Mouse (Mus musculus): ENCODE data around the gene Cfap44. TPM values are rescaled to one million over a fixed set of nuclear protein-coding genes. Genes with fewer than 3 reads are reported as not detected.
"Not testable (repeated sequence)": the region's sequence is repeated elsewhere in the genome, so short reads cannot be mapped to it uniquely, and the experiment has no call there.

Cfap44 gene
- polyA plus RNA-seq, 1 experiment from 2014 or later, result 6.1 TPM

DNA sequence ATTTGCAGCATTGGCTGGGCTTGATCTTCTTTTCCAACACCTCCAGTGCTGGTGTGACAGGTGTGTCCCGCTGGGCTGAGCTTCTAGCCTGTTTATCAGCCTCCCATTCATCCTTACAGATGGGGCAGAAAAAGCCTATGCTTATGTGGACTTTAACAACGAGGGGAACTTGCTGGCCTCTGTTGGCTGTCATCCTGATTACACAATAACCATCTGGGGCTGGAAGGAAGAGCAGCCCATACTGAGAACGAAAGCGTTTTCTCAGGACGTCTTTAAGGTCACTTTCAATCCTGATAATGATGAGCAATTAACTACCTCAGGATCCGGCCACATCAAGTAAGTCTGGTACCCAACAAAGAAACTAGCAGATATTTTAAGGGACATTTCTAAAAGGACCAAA is 15.6 kb downstream of the Cfap44 start:
- ATAC-seq (ENCODE audit: low FRiP score, low TSS enrichment), result no peak
- no peaks in the 10 kb centered on the region for H3K27me3 ChIP-seq (ENCODE audit: control insufficient read depth, insufficient read depth, low read length)
- 59% methylated on average over 6 of the region's 6 CpGs for WGBS
- no peaks in the 10 kb centered on the region for H3K36me3 ChIP-seq (ENCODE audit: control insufficient read depth, insufficient read depth, low read length)
- no peak overlapping the region for H3K27ac ChIP-seq (replicated peaks; ENCODE audit: low read depth, low read length)
- no peaks in the 10 kb centered on the region for H3K9me3 ChIP-seq (ENCODE audit: control insufficient read depth, low read length)
- no peak overlapping the region for H3K9ac ChIP-seq (replicated peaks; ENCODE audit: low read length)
- H3K4me1 ChIP-seq (ENCODE audit: control insufficient read depth, insufficient read depth, low read length), result no peaks in the 10 kb centered on the region
- no peak for DNase-seq
- no peak overlapping the region for H3K4me2 ChIP-seq (ENCODE audit: low read length)
- H3K4me3 ChIP-seq (replicated peaks; ENCODE audit: low read depth, low read length), result no peak overlapping the region

DNA sequence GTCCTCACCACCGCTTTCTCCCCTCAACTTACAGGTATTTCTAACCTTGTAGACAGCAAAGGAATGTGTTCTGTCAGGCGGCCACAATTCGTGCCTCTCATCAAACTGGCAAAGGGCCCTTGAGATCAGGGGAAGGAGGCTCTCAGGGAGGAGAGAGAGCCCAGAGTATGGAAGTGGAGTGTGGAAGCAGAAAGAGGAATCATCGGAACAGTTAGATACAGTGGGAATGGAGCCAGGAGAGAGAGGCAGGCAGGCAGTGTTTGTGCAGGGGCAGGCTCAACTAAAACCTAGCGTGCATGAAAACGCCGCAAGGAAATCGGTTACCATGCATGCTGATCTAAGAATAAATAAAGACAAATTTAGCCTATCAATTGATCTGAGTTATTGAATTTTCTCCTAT is 23.0 kb downstream of the Cfap44 start:
- WGBS, result 80% methylated on average over 8 of the region's 8 CpGs
- H3K9me3 ChIP-seq (ENCODE audit: control insufficient read depth, low read length), result no peaks in the 10 kb centered on the region
- H3K4me2 ChIP-seq (ENCODE audit: low read length), result no peak overlapping the region
- no peak overlapping the region for H3K4me3 ChIP-seq (replicated peaks; ENCODE audit: low read depth, low read length)
- peak; percentile 18 for DNase-seq
- H3K27ac ChIP-seq (replicated peaks; ENCODE audit: low read depth, low read length), result no peak overlapping the region
- H3K4me1 ChIP-seq (ENCODE audit: control insufficient read depth, insufficient read depth, low read length), result no peaks in the 10 kb centered on the region
- H3K36me3 ChIP-seq (ENCODE audit: control insufficient read depth, insufficient read depth, low read length), result no peaks in the 10 kb centered on the region
- ATAC-seq (ENCODE audit: low FRiP score, low TSS enrichment), result no peak
- no peaks in the 10 kb centered on the region for H3K27me3 ChIP-seq (ENCODE audit: control insufficient read depth, insufficient read depth, low read length)
- no peak overlapping the region for H3K9ac ChIP-seq (replicated peaks; ENCODE audit: low read length)

DNA sequence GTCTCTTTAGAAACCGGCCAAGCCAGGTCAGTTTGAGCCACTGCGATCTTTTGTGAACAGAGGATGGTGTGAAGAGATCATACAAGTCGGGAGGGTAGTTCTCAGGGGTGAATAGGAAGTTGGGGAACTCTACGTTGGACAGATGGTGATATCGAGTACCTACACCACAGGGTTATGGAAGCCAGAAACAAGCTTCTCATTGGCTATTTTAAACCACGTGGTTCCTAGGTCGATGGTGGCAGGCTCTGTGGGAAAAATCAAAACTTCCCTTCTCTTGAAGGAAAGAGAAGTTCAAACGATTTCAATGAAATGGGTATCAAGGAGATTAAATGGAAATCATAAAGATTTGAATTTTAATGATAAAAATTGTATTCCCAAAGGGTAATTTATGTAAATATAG is 27.1 kb downstream of the Cfap44 start:
- WGBS, result 87% methylated on average over 8 of the region's 8 CpGs
- ATAC-seq (ENCODE audit: low FRiP score, low TSS enrichment) (no peak), DNase-seq (no peak)
- no peak overlapping the region for H3K4me2 ChIP-seq (ENCODE audit: low read length)
- H3K4me1 ChIP-seq (ENCODE audit: control insufficient read depth, insufficient read depth, low read length), result no peaks in the 10 kb centered on the region
- H3K9me3 ChIP-seq (ENCODE audit: control insufficient read depth, low read length), result no peaks in the 10 kb centered on the region
- no peaks in the 10 kb centered on the region for H3K36me3 ChIP-seq (ENCODE audit: control insufficient read depth, insufficient read depth, low read length)
- H3K9ac ChIP-seq (replicated peaks; ENCODE audit: low read length), result no peak overlapping the region
- H3K27me3 ChIP-seq (ENCODE audit: control insufficient read depth, insufficient read depth, low read length), result no peaks in the 10 kb centered on the region
- H3K4me3 ChIP-seq (replicated peaks; ENCODE audit: low read depth, low read length), result no peak overlapping the region
- H3K27ac ChIP-seq (replicated peaks; ENCODE audit: low read depth, low read length), result no peak overlapping the region

DNA sequence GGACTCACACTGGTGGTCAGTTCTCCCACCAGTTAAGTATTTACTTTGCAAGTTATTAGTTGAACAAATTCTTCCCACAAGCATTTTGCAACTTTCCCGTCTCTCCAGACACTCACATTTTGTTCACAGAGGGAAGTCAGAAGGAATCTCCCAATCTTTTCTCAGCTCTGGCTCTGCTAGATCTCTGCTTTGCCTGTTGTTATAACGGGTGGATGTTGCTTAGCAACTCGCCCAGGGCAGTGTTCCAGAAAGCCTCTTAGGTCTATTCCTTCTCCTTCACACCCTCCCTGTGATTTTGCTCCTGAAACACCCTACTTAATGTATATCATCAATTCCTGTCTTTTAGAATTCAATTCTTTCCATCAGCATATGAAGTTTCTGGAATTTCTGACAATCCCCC is 28.9 kb downstream of the Cfap44 start:
- Histone ChIP-seq H3K9ac (replicated peaks; ENCODE audit: low read length) (no peak overlapping the region), H3K4me1 (ENCODE audit: control insufficient read depth, insufficient read depth, low read length) (no peaks in the 10 kb centered on the region), H3K4me3 (replicated peaks; ENCODE audit: low read depth, low read length) (no peak overlapping the region), H3K27me3 (ENCODE audit: control insufficient read depth, insufficient read depth, low read length) (no peaks in the 10 kb centered on the region), H3K36me3 (ENCODE audit: control insufficient read depth, insufficient read depth, low read length) (no peaks in the 10 kb centered on the region), H3K9me3 (ENCODE audit: control insufficient read depth, low read length) (no peaks in the 10 kb centered on the region; the same call in 1 of the 2 replicates), H3K4me2 (ENCODE audit: low read length) (no peak overlapping the region), H3K27ac (replicated peaks; ENCODE audit: low read depth, low read length) (no peak overlapping the region)
- 41% methylated on average over 3 of the region's 3 CpGs for WGBS
- DNase-seq (peak; percentile 43), ATAC-seq (ENCODE audit: low FRiP score, low TSS enrichment) (no peak)

DNA sequence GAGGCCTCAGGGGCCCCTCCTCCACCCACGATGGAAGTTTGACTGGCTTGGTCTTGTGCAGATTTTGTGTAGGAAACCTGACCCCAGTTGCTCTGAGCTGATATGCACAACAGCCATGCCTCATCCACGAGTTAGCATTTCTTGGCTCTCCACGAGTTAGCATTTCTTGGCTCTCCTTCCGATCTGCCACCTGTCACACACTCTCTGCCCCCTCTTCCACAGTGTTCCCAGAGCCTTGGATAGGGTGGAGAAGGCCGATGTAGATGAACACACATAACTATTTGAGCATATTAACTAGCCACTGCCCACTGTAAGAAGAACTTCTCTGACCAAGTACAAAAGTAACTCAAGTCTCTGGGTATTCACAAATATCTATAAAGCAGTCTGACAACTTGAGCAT is 33.9 kb downstream of the Cfap44 start:
- Histone ChIP-seq H3K27ac (replicated peaks; ENCODE audit: low read depth, low read length) (no peak overlapping the region), H3K27me3 (ENCODE audit: control insufficient read depth, insufficient read depth, low read length) (no peaks in the 10 kb centered on the region), H3K36me3 (ENCODE audit: control insufficient read depth, insufficient read depth, low read length) (no peaks in the 10 kb centered on the region), H3K9ac (replicated peaks; ENCODE audit: low read length) (no peak overlapping the region), H3K4me3 (replicated peaks; ENCODE audit: low read depth, low read length) (no peak overlapping the region), H3K4me1 (ENCODE audit: control insufficient read depth, insufficient read depth, low read length) (no peaks in the 10 kb centered on the region), H3K9me3 (ENCODE audit: control insufficient read depth, low read length) (no peaks in the 10 kb centered on the region; the same call in 1 of the 2 replicates), H3K4me2 (ENCODE audit: low read length) (no peak overlapping the region)
- WGBS, result 85% methylated on average over 5 of the region's 5 CpGs
- DNase-seq (no peak), ATAC-seq (ENCODE audit: low FRiP score, low TSS enrichment) (no peak)

DNA sequence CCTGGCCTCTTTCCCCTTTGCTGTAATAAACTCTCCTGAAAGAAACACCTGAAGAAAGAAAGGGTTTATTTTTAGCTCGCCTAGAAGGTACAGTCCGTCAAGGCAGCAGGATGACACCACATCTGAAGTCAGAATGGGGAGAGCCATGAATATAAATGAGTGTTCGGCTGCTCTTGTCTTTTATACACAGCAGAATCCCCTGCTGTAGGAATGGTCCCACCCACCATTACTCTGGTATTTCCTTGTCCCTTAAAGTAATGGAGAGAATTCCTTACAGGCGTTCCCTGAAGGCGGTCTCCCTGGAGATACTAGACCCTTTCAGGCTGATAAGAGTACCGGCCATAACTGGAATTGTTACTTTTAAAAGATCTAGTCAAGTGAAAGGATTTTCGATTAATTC is 35.4 kb downstream of the Cfap44 start:
- H3K9ac ChIP-seq (replicated peaks; ENCODE audit: low read length), result no peak overlapping the region
- H3K27me3 ChIP-seq (ENCODE audit: control insufficient read depth, insufficient read depth, low read length), result no peaks in the 10 kb centered on the region
- 0 out of 2 replicates have a peak overlapping the region, but pooled peaks have one; percentile 10 for H3K4me3 ChIP-seq (replicated peaks; ENCODE audit: low read depth, low read length)
- peak overlapping the region; percentile 29 for H3K4me2 ChIP-seq (ENCODE audit: low read length)
- no peaks in the 10 kb centered on the region; the same call in 1 of the 2 replicates for H3K9me3 ChIP-seq (ENCODE audit: control insufficient read depth, low read length)
- H3K36me3 ChIP-seq (ENCODE audit: control insufficient read depth, insufficient read depth, low read length), result no peaks in the 10 kb centered on the region
- H3K4me1 ChIP-seq (ENCODE audit: control insufficient read depth, insufficient read depth, low read length), result no peaks in the 10 kb centered on the region
- WGBS, result 48% methylated on average over 7 of the region's 7 CpGs
- DNase-seq (peak; percentile 69), ATAC-seq (ENCODE audit: low FRiP score, low TSS enrichment) (peak; percentile 62)
- H3K27ac ChIP-seq (replicated peaks; ENCODE audit: low read depth, low read length), result no peak overlapping the region

DNA sequence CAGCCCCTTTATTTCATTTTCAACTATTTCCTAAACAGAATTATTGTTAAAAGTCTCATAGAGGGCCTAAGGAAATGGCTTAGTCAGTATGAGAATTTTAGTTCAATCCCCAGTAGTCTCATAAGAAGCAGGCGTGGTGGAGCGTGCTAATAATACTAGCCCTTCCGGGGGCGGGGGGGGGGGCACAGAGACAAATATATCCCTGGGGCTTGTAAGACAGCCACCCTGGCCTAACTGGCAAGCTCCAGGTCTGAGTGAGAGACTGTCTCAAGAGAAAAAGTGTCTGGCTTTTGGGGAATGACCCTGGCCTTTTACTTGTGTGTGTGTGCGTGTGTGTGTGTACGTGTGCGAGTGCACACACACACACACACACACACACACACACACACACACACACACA is 40.3 kb downstream of the Cfap44 start:
- Histone ChIP-seq H3K27me3 (ENCODE audit: control insufficient read depth, insufficient read depth, low read length) (no peaks in the 10 kb centered on the region), H3K4me1 (ENCODE audit: control insufficient read depth, insufficient read depth, low read length) (no peaks in the 10 kb centered on the region), H3K9ac (replicated peaks; ENCODE audit: low read length) (no peak overlapping the region), H3K4me3 (replicated peaks; ENCODE audit: low read depth, low read length) (no peak overlapping the region), H3K36me3 (ENCODE audit: control insufficient read depth, insufficient read depth, low read length) (no peaks in the 10 kb centered on the region), H3K27ac (replicated peaks; ENCODE audit: low read depth, low read length) (no peak overlapping the region), H3K9me3 (ENCODE audit: control insufficient read depth, low read length) (no peaks in the 10 kb centered on the region), H3K4me2 (ENCODE audit: low read length) (no peak overlapping the region)
- WGBS, result 83% methylated on average over 7 of the region's 7 CpGs
- no peak for ATAC-seq (ENCODE audit: low FRiP score, low TSS enrichment)
- DNase-seq, result no peak

DNA sequence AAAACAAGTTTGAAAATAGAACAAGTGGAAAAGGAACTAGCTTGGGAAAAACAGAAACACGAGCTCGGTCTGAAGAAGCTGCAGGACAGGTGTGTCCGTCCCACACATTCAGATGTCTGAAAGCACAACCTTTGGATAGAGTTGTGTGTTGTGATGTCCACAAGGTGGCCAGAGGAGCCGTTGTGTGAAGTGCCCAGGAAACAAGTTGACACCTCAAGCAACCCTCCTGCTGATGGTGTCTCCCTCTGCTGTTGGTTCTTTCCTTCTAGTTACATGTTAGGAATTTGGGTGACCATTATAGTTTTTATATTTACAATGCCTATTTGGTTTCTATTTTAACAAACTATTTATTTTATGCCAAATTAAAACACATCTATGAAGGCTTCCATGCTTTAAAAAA is 40.9 kb downstream of the Cfap44 start:
- Histone ChIP-seq H3K27me3 (ENCODE audit: control insufficient read depth, insufficient read depth, low read length) (no peaks in the 10 kb centered on the region), H3K4me1 (ENCODE audit: control insufficient read depth, insufficient read depth, low read length) (no peaks in the 10 kb centered on the region), H3K4me2 (ENCODE audit: low read length) (no peak overlapping the region), H3K36me3 (ENCODE audit: control insufficient read depth, insufficient read depth, low read length) (no peaks in the 10 kb centered on the region), H3K27ac (replicated peaks; ENCODE audit: low read depth, low read length) (no peak overlapping the region), H3K4me3 (replicated peaks; ENCODE audit: low read depth, low read length) (no peak overlapping the region), H3K9ac (replicated peaks; ENCODE audit: low read length) (no peak overlapping the region), H3K9me3 (ENCODE audit: control insufficient read depth, low read length) (no peaks in the 10 kb centered on the region)
- no peak for ATAC-seq (ENCODE audit: low FRiP score, low TSS enrichment)
- WGBS, result 78% methylated on average over 4 of the region's 4 CpGs
- DNase-seq, result no peak

DNA sequence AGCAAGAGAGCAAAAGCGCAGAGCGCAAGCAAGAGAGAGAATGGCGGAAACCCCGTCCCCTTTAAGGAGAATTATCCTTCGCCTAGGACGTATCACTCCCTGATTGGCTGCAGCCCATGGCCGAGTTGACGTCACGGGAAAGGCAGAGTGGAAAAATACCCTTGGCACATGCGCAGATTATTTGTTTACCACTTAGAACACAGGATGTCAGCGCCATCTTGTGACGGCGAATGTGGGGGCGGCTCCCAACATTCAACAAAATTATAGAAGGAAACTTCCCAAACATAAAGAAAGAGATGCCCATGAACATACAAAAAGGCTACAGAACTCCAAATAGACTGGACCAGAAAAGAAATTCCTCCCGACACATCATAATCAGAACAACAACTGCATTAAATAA is 47.3 kb downstream of the Cfap44 start:
- not testable (repeated sequence) for H3K9ac ChIP-seq (replicated peaks; ENCODE audit: low read length); H3K36me3 ChIP-seq (ENCODE audit: control insufficient read depth, insufficient read depth, low read length); H3K4me1 ChIP-seq (ENCODE audit: control insufficient read depth, insufficient read depth, low read length); H3K9me3 ChIP-seq (ENCODE audit: control insufficient read depth, low read length); DNase-seq; H3K4me3 ChIP-seq (replicated peaks; ENCODE audit: low read depth, low read length); H3K27ac ChIP-seq (replicated peaks; ENCODE audit: low read depth, low read length); ATAC-seq (ENCODE audit: low FRiP score, low TSS enrichment); H3K4me2 ChIP-seq (ENCODE audit: low read length); H3K27me3 ChIP-seq (ENCODE audit: control insufficient read depth, insufficient read depth, low read length)
- 97% methylated on average over 15 of the region's 15 CpGs for WGBS
